Mouse (Mus musculus) neural tube, postnatal 0 days (tissue): Measurements from ENCODE around the gene Gm21812. TPM values are rescaled to one million over a fixed set of nuclear protein-coding genes. Genes with fewer than 3 reads are reported as not detected.

Experiments
- polyA plus RNA-seq: library from polyadenylated mRNA; unstranded; fragments of >200 nt; fragmentation: Nextera tagmentation; extraction: Ambion mirVana; gene quantifications from 2 replicates; pipeline ENCODE4 v1.2.1, GENCODE M21; 2015

Gene Gm21812
- not detected in 2 replicates for polyA plus RNA-seq

DNA sequence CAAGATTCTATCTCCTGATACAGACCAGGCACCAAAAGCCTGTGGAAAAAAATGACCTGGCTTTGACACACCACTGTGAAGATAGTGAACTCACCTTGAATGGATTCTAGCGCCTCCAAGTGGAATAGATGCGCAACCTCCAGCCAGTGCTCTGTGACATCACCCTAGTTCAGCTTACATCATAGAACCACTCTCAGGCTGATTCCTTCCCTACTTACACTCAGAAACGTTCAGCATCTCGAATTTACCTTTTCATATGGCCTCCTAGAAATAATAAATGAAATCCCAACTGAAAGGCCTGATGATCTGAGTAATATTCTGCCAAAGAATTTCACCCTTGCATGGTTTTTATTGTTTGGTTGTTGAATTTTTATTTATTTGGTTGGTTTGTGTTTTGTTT, at the start of gene Gm21812:
Gene Gm21812, minus strand, starts transcription at position 101 of the 400 bp plus-strand sequence.

Other genes starting within 250 kb of the Gm21812 start
- gene Gm21292, start 213.3 kb downstream of the Gm21812 start, polyA plus RNA-seq = not detected in 2 replicates
- not detected in 2 replicates for gene Gm21721, start 145.0 kb downstream of the Gm21812 start, polyA plus RNA-seq
- gene Gm21874, start 69.0 kb upstream of the Gm21812 start, polyA plus RNA-seq = not detected in 2 replicates